Mouse (Mus musculus) MEL (cell line): Measurements from ENCODE around the gene Rnf157. TPM values are rescaled to one million over a fixed set of nuclear protein-coding genes. Genes with fewer than 3 reads are reported as not detected.

ENCODE experiments used
- DNase-seq: peaks from one replicate; pipeline ENCODE4 v3.0.0; 2011; ENCODE audit warnings: low read depth, low spot score
- H3K27ac ChIP-seq: 2 replicates; pipeline ENCODE4 v1.5.1; 2012; ENCODE audit warnings: low read depth, mild to moderate bottlenecking, control low read depth, low read length, moderate library complexity; ENCODE audit not compliant: control insufficient read depth
- H3K27me3 ChIP-seq, 2 experiments: fragments of 150-350 bp in 1 of 2; sonication (generic) in 1 of 2; 2 replicates each; pipeline ENCODE4 v1.6.1; 2012; ENCODE audit warnings: low read length in 2 of 2, mild to moderate bottlenecking in 2 of 2, improper control_type of control experiment in 1 of 2, moderate library complexity in 1 of 2; ENCODE audit not compliant: insufficient read depth in 2 of 2, control insufficient read depth in 1 of 2
- H3K36me3 ChIP-seq, 2 experiments: 2 replicates each; pipeline ENCODE4 v1.6.1; 2012 to 2014; ENCODE audit warnings: low read length in 2 of 2, improper control_type of control experiment in 1 of 2, inconsistent platforms in 1 of 2, mild to moderate bottlenecking in 1 of 2; ENCODE audit not compliant: insufficient read depth in 2 of 2, control insufficient read depth in 1 of 2
- H3K4me1 ChIP-seq, 2 experiments: fragments of 150-350 bp in 1 of 2; sonication (generic) in 1 of 2; 2 replicates each; pipeline ENCODE4 v1.6.1; 2012; ENCODE audit warnings: low read length in 2 of 2, improper control_type of control experiment in 1 of 2, mild to moderate bottlenecking in 1 of 2; ENCODE audit not compliant: insufficient read depth in 2 of 2, control insufficient read depth in 1 of 2
- H3K4me3 ChIP-seq, 2 experiments: fragments of 150-350 bp in 1 of 2; sonication (generic) in 1 of 2; 2 replicates each; pipeline ENCODE4 v1.5.1; 2012; ENCODE audit warnings: low read depth in 2 of 2, low read length in 2 of 2, mild to moderate bottlenecking in 2 of 2, moderate library complexity in 2 of 2, control low read depth in 1 of 2, improper control_type of control experiment in 1 of 2; ENCODE audit not compliant: control insufficient read depth in 1 of 2, insufficient read depth in 1 of 2
- H3K79me2 ChIP-seq: 2 replicates; pipeline ENCODE4 v1.6.1; 2012; ENCODE audit warnings: mild to moderate bottlenecking, low read length, moderate library complexity; ENCODE audit not compliant: control insufficient read depth, poor library complexity, insufficient read depth
- H3K9ac ChIP-seq: 2 replicates; pipeline ENCODE4 v1.6.1; 2012; ENCODE audit warnings: low read depth, mild to moderate bottlenecking, control low read depth, low read length, moderate library complexity; ENCODE audit not compliant: control insufficient read depth, poor library complexity, severe bottlenecking
- H3K9me3 ChIP-seq: fragments of 150-350 bp; sonication (generic); replicated peaks from 2 replicates; pipeline ENCODE4 v1.6.1; 2012; ENCODE audit warnings: mild to moderate bottlenecking, low read length, improper control_type of control experiment, moderate library complexity; ENCODE audit not compliant: insufficient read depth
- BHLHE40 ChIP-seq: IDR thresholded peaks from 2 replicates; pipeline ENCODE4 v1.6.1; 2012; ENCODE audit warnings: low read depth, mild to moderate bottlenecking, inconsistent platforms, low read length, improper control_type of control experiment, borderline replicate concordance
- E2F4 ChIP-seq: IDR thresholded peaks from 2 replicates; pipeline ENCODE4 v1.6.1; 2011; ENCODE audit warnings: low read depth, low read length, improper control_type of control experiment, borderline replicate concordance
- ELF1 ChIP-seq: IDR thresholded peaks from 2 replicates; pipeline ENCODE4 v1.6.1; 2014; ENCODE audit warnings: low read depth, mild to moderate bottlenecking, inconsistent platforms, low read length, improper control_type of control experiment, moderate library complexity
- EP300 ChIP-seq, 2 experiments: IDR thresholded peaks; 2 replicates each; pipeline ENCODE4 v1.6.1; 2011; ENCODE audit warnings: improper control_type of control experiment in 2 of 2, low read length in 2 of 2, low read depth in 1 of 2, mild to moderate bottlenecking in 1 of 2
- GABPA ChIP-seq: IDR thresholded peaks from 2 replicates; pipeline ENCODE4 v1.6.1; 2012; ENCODE audit warnings: low read depth, mild to moderate bottlenecking, inconsistent platforms, low read length, improper control_type of control experiment, moderate library complexity
- HCFC1 ChIP-seq: IDR thresholded peaks from 2 replicates; pipeline ENCODE4 v1.6.1; 2012; ENCODE audit warnings: low read depth, mild to moderate bottlenecking, inconsistent platforms, low read length, improper control_type of control experiment, moderate library complexity
- JUND ChIP-seq: IDR thresholded peaks from 2 replicates; pipeline ENCODE4 v1.6.1; 2011; ENCODE audit warnings: low read depth, mild to moderate bottlenecking, improper control_type of control experiment, low read length
- KAT2A ChIP-seq: conservative IDR thresholded peaks from 2 replicates; pipeline ENCODE4 v1.6.1; 2012; ENCODE audit warnings: low read depth, low read length, improper control_type of control experiment, inconsistent platforms
- MAFK ChIP-seq: IDR thresholded peaks from 2 replicates; pipeline ENCODE4 v1.6.1; 2011; ENCODE audit warnings: low read depth, mild to moderate bottlenecking, low read length, improper control_type of control experiment, borderline replicate concordance
- MAZ ChIP-seq: IDR thresholded peaks from 2 replicates; pipeline ENCODE4 v1.6.1; 2012; ENCODE audit warnings: low read depth, mild to moderate bottlenecking, inconsistent platforms, low read length, improper control_type of control experiment
- MEF2A ChIP-seq: IDR thresholded peaks from 2 replicates; pipeline ENCODE4 v1.6.1; 2014; ENCODE audit warnings: low read depth, mild to moderate bottlenecking, inconsistent platforms, low read length, improper control_type of control experiment; ENCODE audit not compliant: poor library complexity, insufficient replicate concordance, severe bottlenecking; ENCODE audit errors: extremely low read depth
- MXI1 ChIP-seq: IDR thresholded peaks from 2 replicates; pipeline ENCODE4 v1.6.1; 2011; ENCODE audit warnings: mild to moderate bottlenecking, low read depth, low read length, improper control_type of control experiment
- MYC ChIP-seq: IDR thresholded peaks from 2 replicates; pipeline ENCODE4 v1.6.1; 2011; ENCODE audit warnings: low read depth, mild to moderate bottlenecking, low read length, improper control_type of control experiment, moderate library complexity
- NRF1 ChIP-seq: IDR thresholded peaks from 2 replicates; pipeline ENCODE4 v1.6.1; 2014; ENCODE audit warnings: low read depth, mild to moderate bottlenecking, inconsistent platforms, low read length, improper control_type of control experiment, moderate library complexity; ENCODE audit not compliant: poor library complexity, insufficient read depth, severe bottlenecking
- POLR2A ChIP-seq, 2 experiments: IDR thresholded peaks; 2 replicates each; pipeline ENCODE4 v1.6.1; 2011 to 2012; ENCODE audit warnings: low read length in 2 of 2, mild to moderate bottlenecking in 2 of 2, control low read depth in 1 of 2, improper control_type of control experiment in 1 of 2, low read depth in 1 of 2, moderate library complexity in 1 of 2; ENCODE audit not compliant: control insufficient read depth in 1 of 2, insufficient read depth in 1 of 2, poor library complexity in 1 of 2
- POLR2AphosphoS2 ChIP-seq: IDR thresholded peaks from 2 replicates; pipeline ENCODE4 v1.6.1; 2011; ENCODE audit warnings: low read length, improper control_type of control experiment
- SIN3A ChIP-seq: IDR thresholded peaks from 2 replicates; pipeline ENCODE4 v1.6.1; 2012; ENCODE audit warnings: low read length, improper control_type of control experiment, inconsistent platforms
- SMC3 ChIP-seq: IDR thresholded peaks from 2 replicates; pipeline ENCODE4 v1.6.1; 2011; ENCODE audit warnings: low read depth, low read length, improper control_type of control experiment
- TAL1 ChIP-seq: IDR thresholded peaks from 2 replicates; pipeline ENCODE4 v1.6.1; 2012; ENCODE audit warnings: mild to moderate bottlenecking, inconsistent platforms, low read length, moderate library complexity, mixed read lengths
- TCF12 ChIP-seq: IDR thresholded peaks from 2 replicates; pipeline ENCODE4 v1.6.1; 2014; ENCODE audit warnings: low read depth, mild to moderate bottlenecking, inconsistent platforms, low read length, improper control_type of control experiment, moderate library complexity
- UBTF ChIP-seq: IDR thresholded peaks from 2 replicates; pipeline ENCODE4 v1.6.1; 2012; ENCODE audit warnings: low read depth, mild to moderate bottlenecking, inconsistent platforms, low read length, improper control_type of control experiment, moderate library complexity, borderline replicate concordance; ENCODE audit not compliant: insufficient read depth
- USF2 ChIP-seq, 2 experiments: IDR thresholded peaks; 2 replicates each; pipeline ENCODE4 v1.6.1; 2011 to 2012; ENCODE audit warnings: improper control_type of control experiment in 2 of 2, low read length in 2 of 2, borderline replicate concordance in 1 of 2, inconsistent platforms in 1 of 2, low read depth in 1 of 2, mild to moderate bottlenecking in 1 of 2; ENCODE audit not compliant: insufficient read depth in 1 of 2
- ZC3H11A ChIP-seq: IDR thresholded peaks from 2 replicates; pipeline ENCODE4 v1.6.1; 2012; ENCODE audit warnings: low read depth, mild to moderate bottlenecking, inconsistent platforms, low read length, improper control_type of control experiment
- ZKSCAN1 ChIP-seq: IDR thresholded peaks from 2 replicates; pipeline ENCODE4 v1.6.1; 2012; ENCODE audit warnings: low read depth, mild to moderate bottlenecking, inconsistent platforms, low read length, improper control_type of control experiment, moderate library complexity
- ZNF384 ChIP-seq: IDR thresholded peaks from 2 replicates; pipeline ENCODE4 v1.6.1; 2012; ENCODE audit warnings: low read depth, mild to moderate bottlenecking, inconsistent platforms, low read length, improper control_type of control experiment
- polyA plus RNA-seq, 2 experiments: library from polyadenylated mRNA; stranded (reverse) in 1 of 2; unstranded in 1 of 2; fragments of >175 nt in 1 of 2; fragments of >200 nt in 1 of 2; gene quantifications; 2 replicates each; pipeline versions ENCODE4 v1.2.1 to v1.2.4; 2012; ENCODE audit warnings: low replicate concordance in 2 of 2, low read depth in 1 of 2; ENCODE audit not compliant: insufficient read length in 2 of 2, insufficient read depth in 1 of 2, missing spikeins in 1 of 2
- total RNA-seq: library from RNA; depleted of rRNA; stranded (reverse); fragments of 300-350 nt; gene quantifications from 2 replicates; pipeline ENCODE4 v1.2.3, GENCODE M21; 2012

The Rnf157 gene
- total and polyA plus RNA-seq, 3 experiments, result 7.5 to 10.9 TPM; not detected in 1

DNA sequence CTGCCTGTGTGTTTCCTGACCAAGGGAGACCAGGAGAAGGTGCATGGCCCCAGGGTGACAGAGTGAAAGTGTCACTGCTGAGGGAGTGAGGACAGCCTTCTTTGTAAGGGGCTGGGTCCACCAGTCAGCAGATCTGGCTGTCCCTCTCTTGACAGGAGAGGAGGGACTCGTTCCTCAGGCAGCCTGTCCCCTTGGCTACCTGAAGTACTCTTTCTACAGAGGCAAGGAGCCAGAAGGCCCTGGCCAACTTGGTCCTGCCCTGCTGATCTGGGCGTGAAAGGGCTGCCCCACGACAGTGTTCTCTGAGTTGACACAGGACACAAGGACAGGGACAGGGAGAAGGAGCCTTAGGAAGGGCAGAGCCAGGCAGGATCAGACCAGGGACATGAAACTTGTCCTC lies 115.8 kb downstream of the Rnf157 start:
- Histone ChIP-seq H3K79me2 (no peaks in the 10 kb centered on the region), H3K27ac (no peak overlapping the region), H3K4me1 (no peaks in the 10 kb centered on the region), H3K4me3 (no peak overlapping the region), H3K27me3 (no peaks in the 10 kb centered on the region), H3K9ac (no peak overlapping the region), H3K36me3 (no peaks in the 10 kb centered on the region; a peak in 1 of 4 replicates), H3K9me3 (no peaks in the 10 kb centered on the region)
- no peak for DNase-seq
- no peak for TF ChIP-seq E2F4
- no peak for TF ChIP-seq HCFC1
- TF ChIP-seq UBTF, result no peak
- TF ChIP-seq JUND, result no peak
- TF ChIP-seq BHLHE40, result no peak
- no peak for TF ChIP-seq ELF1
- no peak for TF ChIP-seq KAT2A
- TF ChIP-seq GABPA, result no peak
- no peak for TF ChIP-seq POLR2AphosphoS2
- no peak for TF ChIP-seq MYC
- no peak for TF ChIP-seq MAZ
- no peak for TF ChIP-seq TAL1
- TF ChIP-seq MAFK, result no peak
- TF ChIP-seq NRF1, result no peak
- no peak for TF ChIP-seq SMC3
- no peak for TF ChIP-seq ZNF384
- no peak for TF ChIP-seq ZC3H11A
- no peak for TF ChIP-seq MEF2A
- TF ChIP-seq POLR2A (IDR thresholded peaks at IDR 0.05; ENCODE audit: control insufficient read depth in 1 of 2, insufficient read depth in 1 of 2, low read depth in 1 of 2, low read length in 2 of 2, poor library complexity in 1 of 2), result no peak

GRCm38 (mm10) chr11:116296191-116296734 lies 116.6 kb downstream of the Rnf157 start:
- no peak overlapping the region for H3K9ac ChIP-seq
- H3K4me3 ChIP-seq, result no peak overlapping the region
- TF ChIP-seq USF2 (IDR thresholded peaks at IDR 0.05; ENCODE audit: borderline replicate concordance in 1 of 2, insufficient read depth in 1 of 2, low read depth in 1 of 2, low read length in 2 of 2), result no peak
- no peak for TF ChIP-seq ELF1
- TF ChIP-seq JUND, result no peak
- no peak for TF ChIP-seq EP300 (IDR thresholded peaks at IDR 0.05; ENCODE audit: low read depth in 1 of 2, low read length in 2 of 2)
- TF ChIP-seq BHLHE40, result no peak
- TF ChIP-seq GABPA, result no peak
- no peak for TF ChIP-seq KAT2A
- TF ChIP-seq NRF1, result no peak
- no peak for TF ChIP-seq TAL1
- TF ChIP-seq ZKSCAN1, result no peak
- TF ChIP-seq MEF2A, result no peak
- TF ChIP-seq TCF12, result no peak
- TF ChIP-seq MXI1, result no peak
- TF ChIP-seq SIN3A, result no peak
- no peak for TF ChIP-seq MYC
- TF ChIP-seq E2F4, result no peak
- no peak for TF ChIP-seq UBTF
- peaks cover 0 to 2% of the 10 kb centered on the region in 2 experiments; a peak in 1 of 4 replicates for H3K36me3 ChIP-seq
- DNase-seq, result no peak
- no peak overlapping the region for H3K27ac ChIP-seq
- no peaks in the 10 kb centered on the region for H3K4me1 ChIP-seq
- no peaks in the 10 kb centered on the region for H3K27me3 ChIP-seq
- H3K9me3 ChIP-seq, result no peaks in the 10 kb centered on the region
- no peaks in the 10 kb centered on the region for H3K79me2 ChIP-seq
